Mouse (Mus musculus): ENCODE measurements around the gene Nubp2. TPM values are rescaled to one million over a fixed set of nuclear protein-coding genes. Genes with fewer than 3 reads are reported as not detected.

The Nubp2 gene
- 35.7 and 52.7 TPM in 2 replicates for total RNA-seq (2014; rRNA removed)
- polyA plus RNA-seq (2015; fragmentation: Nextera tagmentation; extraction: Ambion mirVana), result 63.5 and 65.0 TPM in 2 replicates

DNA sequence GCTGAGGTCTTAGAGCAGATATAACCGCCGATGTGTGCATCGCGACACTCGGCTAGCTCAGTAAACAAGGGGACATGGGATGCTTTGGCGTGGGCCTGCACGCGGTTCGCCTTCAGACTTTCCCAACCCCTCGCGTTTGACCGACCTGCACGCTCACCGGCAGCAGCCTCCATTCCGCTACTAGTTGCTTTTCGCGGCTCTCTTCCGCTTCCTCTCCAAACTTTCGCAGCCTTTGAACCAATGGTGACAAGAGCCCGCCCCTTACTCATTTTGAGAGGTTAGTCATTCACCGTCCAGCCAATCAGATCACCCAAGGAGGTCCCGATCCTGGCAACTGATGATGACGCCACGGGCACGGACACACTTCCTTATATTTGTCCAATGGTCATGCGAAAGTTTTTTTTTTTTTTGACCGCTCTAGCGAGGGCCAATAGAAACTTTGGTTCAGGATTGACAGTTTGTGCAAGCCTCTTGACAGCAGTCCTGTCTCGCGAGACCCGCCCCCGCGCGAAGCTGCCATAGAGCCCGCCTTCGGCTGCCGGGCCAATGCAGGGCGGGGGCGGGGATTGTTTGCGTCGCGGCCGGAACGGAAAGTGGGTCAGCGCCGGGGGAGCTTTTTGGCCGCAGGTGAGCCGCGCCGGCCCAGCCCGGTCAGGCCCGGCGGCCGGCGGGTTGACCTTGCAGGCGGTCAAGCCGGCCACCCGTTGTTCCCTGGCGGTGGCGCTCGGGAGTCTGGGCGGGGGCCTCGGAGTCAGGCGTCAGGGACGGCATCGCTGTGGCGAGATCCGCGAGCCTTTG, at the start of gene Nubp2, which contains the start of gene Spsb3:
Gene Nubp2, minus strand, starts transcription at position 216 of the 798 bp plus-strand sequence.
Gene Spsb3, plus strand, starts transcription at position 510 of the 798 bp plus-strand sequence.
- Histone ChIP-seq H3K4me1 (ENCODE audit: insufficient read depth, low read length) (peaks cover 16% of the 10 kb centered on the region), H3K36me3 (ENCODE audit: insufficient read depth, low read length) (peaks cover 21% of the 10 kb centered on the region), H3K27ac (peak within 1 kb of the TSS; percentile 88), H3K4me2 (ENCODE audit: low read depth, low read length) (peak within 1 kb of the TSS; percentile 94), H3K9me3 (ENCODE audit: low read length) (no peaks in the 10 kb centered on the region), H3K27me3 (ENCODE audit: insufficient read depth, low read length) (no peaks in the 10 kb centered on the region), H3K9ac (replicated peaks; ENCODE audit: low read length) (peak within 1 kb of the TSS; percentile 87), H3K4me3 (ENCODE audit: low read length) (peak within 1 kb of the TSS; percentile 84)
- DNase-seq (ENCODE audit: low spot score), result peak; percentile 100
- peak; percentile 98 for ATAC-seq
- 2% methylated on average over 69 of the region's 69 CpGs for WGBS
- peak; percentile 18; the same call in 1 of the 2 replicates for TF ChIP-seq CTCF (IDR thresholded peaks at IDR 0.05; ENCODE audit: low read depth)

DNA sequence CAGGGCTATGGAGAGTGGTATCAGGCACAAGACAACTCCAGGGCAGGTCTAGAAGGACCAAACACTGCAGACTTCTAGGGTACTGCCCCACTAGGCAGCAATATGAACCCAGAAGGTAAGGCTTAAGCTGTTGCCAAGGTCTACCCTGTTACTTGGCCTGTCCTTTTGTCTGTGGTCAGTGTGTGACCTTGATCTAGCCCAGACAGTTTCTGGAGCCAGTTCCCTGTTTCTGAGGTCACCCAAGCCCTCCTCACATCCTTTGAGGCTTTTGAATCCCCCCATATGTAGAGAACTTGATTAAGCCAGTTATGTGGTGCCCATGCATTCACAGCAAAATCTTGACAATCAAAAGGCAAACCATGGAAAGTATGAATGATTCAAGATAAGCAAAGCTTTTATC, 49.5 kb upstream of the Nubp2 start:
- Histone ChIP-seq H3K4me3 (ENCODE audit: low read length) (peak overlapping the region; percentile 83), H3K9ac (replicated peaks; ENCODE audit: low read length) (peak overlapping the region; percentile 83), H3K27ac (no peak overlapping the region), H3K27me3 (ENCODE audit: insufficient read depth, low read length) (no peaks in the 10 kb centered on the region), H3K4me1 (ENCODE audit: insufficient read depth, low read length) (peaks cover 13% of the 10 kb centered on the region), H3K36me3 (ENCODE audit: insufficient read depth, low read length) (no peaks in the 10 kb centered on the region), H3K9me3 (ENCODE audit: low read length) (no peaks in the 10 kb centered on the region), H3K4me2 (ENCODE audit: low read depth, low read length) (peak overlapping the region; percentile 77)
- TF ChIP-seq CTCF (IDR thresholded peaks at IDR 0.05; ENCODE audit: low read depth), result no peak
- ATAC-seq (no peak), DNase-seq (ENCODE audit: low spot score) (no peak)

DNA sequence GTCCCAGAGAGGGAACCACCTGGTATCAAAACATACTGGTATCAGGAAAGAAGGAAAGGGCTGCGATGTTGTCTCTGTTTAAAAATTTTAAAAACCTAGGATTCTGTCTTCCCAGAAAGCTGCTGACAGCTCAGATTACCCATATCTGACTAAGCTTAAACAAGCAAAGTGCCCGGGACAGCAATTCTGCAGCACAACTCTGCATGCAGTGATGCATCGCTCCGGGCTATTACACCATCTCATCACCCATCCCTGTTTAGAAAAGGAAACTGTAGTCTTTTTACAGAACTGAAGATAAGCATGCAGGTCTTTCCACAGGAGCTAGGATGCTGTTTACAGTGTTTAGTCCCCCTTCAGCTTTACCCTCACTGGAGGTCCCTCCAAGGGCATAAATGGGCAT, 48.8 kb upstream of the Nubp2 start:
- WGBS, result 82% methylated on average over 4 of the region's 4 CpGs
- no peak for DNase-seq (ENCODE audit: low spot score)
- Histone ChIP-seq H3K27me3 (ENCODE audit: insufficient read depth, low read length) (no peaks in the 10 kb centered on the region), H3K4me2 (ENCODE audit: low read depth, low read length) (peak overlapping the region; percentile 77), H3K9ac (replicated peaks; ENCODE audit: low read length) (peak overlapping the region; percentile 83), H3K9me3 (ENCODE audit: low read length) (no peaks in the 10 kb centered on the region), H3K27ac (no peak overlapping the region), H3K4me3 (ENCODE audit: low read length) (peak overlapping the region; percentile 83), H3K4me1 (ENCODE audit: insufficient read depth, low read length) (peaks cover 13% of the 10 kb centered on the region), H3K36me3 (ENCODE audit: insufficient read depth, low read length) (no peaks in the 10 kb centered on the region)
- no peak for ATAC-seq
- no peak for TF ChIP-seq CTCF (IDR thresholded peaks at IDR 0.05; ENCODE audit: low read depth)

DNA sequence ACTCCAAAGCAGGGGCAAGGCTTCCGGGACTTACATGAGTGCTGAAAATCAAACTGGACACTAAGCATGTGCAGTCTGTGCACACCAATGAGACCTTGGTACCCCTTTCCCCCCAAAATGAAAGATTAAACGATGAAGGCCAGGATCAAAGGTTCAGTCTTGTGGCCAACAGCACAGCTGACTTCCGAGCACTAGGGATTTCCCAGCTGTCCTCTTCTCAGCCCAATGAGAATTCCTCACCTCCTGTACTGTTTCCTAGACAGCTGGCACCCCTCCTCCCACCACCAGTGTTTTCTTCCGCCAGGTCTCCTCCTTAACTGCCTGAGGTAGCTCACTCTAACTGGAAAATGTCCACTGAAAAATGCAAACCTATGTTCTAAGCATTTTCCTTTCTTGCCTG, 47.0 kb upstream of the Nubp2 start:
- H3K27ac ChIP-seq, result no peak overlapping the region
- H3K4me3 ChIP-seq (ENCODE audit: low read length), result no peak overlapping the region
- no peak for DNase-seq (ENCODE audit: low spot score)
- 54% methylated on average over 4 of the region's 4 CpGs for WGBS
- TF ChIP-seq CTCF (IDR thresholded peaks at IDR 0.05; ENCODE audit: low read depth), result no peak
- no peak overlapping the region for H3K9ac ChIP-seq (replicated peaks; ENCODE audit: low read length)
- H3K36me3 ChIP-seq (ENCODE audit: insufficient read depth, low read length), result no peaks in the 10 kb centered on the region
- peaks cover 13% of the 10 kb centered on the region for H3K4me1 ChIP-seq (ENCODE audit: insufficient read depth, low read length)
- H3K27me3 ChIP-seq (ENCODE audit: insufficient read depth, low read length), result no peaks in the 10 kb centered on the region
- no peak overlapping the region for H3K4me2 ChIP-seq (ENCODE audit: low read depth, low read length)
- no peaks in the 10 kb centered on the region for H3K9me3 ChIP-seq (ENCODE audit: low read length)
- no peak for ATAC-seq

DNA sequence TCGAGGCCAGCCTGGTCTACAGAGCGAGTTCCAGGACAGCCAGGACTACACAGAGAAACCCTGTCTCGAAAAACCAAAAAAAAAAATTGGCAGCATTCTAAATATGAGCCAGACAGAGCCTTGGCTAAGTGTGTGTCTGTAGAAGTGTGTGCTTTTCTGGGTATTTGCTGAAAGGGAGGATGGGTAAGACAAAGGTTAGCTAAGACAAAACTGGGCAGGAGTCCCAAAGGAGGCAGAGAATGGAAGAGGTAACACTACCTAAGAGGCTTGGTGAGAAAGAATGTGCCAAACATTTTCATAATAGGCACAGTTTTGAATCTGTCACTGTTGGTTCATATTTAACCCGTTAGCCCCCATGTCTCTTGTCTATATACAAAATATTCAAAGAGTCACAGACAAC, 46.3 kb upstream of the Nubp2 start:
- no peak for DNase-seq (ENCODE audit: low spot score)
- ATAC-seq, result no peak
- no peaks in the 10 kb centered on the region for H3K27me3 ChIP-seq (ENCODE audit: insufficient read depth, low read length)
- TF ChIP-seq CTCF (IDR thresholded peaks at IDR 0.05; ENCODE audit: low read depth), result no peak
- H3K36me3 ChIP-seq (ENCODE audit: insufficient read depth, low read length), result peaks cover 3% of the 10 kb centered on the region; the same call in 1 of the 2 replicates
- H3K4me3 ChIP-seq (ENCODE audit: low read length), result no peak overlapping the region
- no peak overlapping the region for H3K4me2 ChIP-seq (ENCODE audit: low read depth, low read length)
- H3K9me3 ChIP-seq (ENCODE audit: low read length), result no peaks in the 10 kb centered on the region
- H3K9ac ChIP-seq (replicated peaks; ENCODE audit: low read length), result no peak overlapping the region
- WGBS, result 90% methylated on average over 4 of the region's 4 CpGs
- no peak overlapping the region for H3K27ac ChIP-seq
- H3K4me1 ChIP-seq (ENCODE audit: insufficient read depth, low read length), result peaks cover 13% of the 10 kb centered on the region

DNA sequence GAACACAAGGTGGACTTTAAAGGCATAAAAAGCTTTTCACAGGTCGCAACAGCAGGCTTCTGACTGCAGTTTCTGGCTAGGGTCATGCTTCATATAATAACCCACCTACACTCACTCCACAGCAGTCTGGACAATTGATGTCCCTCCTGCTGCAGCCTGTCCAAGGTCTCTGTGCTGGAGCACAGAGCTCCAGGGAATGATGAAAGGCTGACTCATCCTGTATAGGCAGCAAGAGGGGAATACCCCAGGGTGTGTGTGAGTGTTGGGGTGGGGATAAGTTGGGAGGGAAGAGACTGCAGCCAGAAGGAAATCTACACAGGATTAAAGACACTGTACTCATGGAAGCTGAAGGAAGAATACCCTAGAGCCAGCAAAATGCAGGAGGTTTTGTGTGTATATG, 43.4 kb upstream of the Nubp2 start:
- ATAC-seq (no peak), DNase-seq (ENCODE audit: low spot score) (no peak)
- 89% methylated on average over 1 of the region's 1 CpGs for WGBS
- TF ChIP-seq CTCF (IDR thresholded peaks at IDR 0.05; ENCODE audit: low read depth), result no peak
- Histone ChIP-seq H3K9ac (replicated peaks; ENCODE audit: low read length) (no peak overlapping the region), H3K4me3 (ENCODE audit: low read length) (no peak overlapping the region), H3K9me3 (ENCODE audit: low read length) (no peaks in the 10 kb centered on the region), H3K4me2 (ENCODE audit: low read depth, low read length) (no peak overlapping the region), H3K4me1 (ENCODE audit: insufficient read depth, low read length) (no peaks in the 10 kb centered on the region), H3K27ac (no peak overlapping the region), H3K36me3 (ENCODE audit: insufficient read depth, low read length) (peaks cover 22% of the 10 kb centered on the region), H3K27me3 (ENCODE audit: insufficient read depth, low read length) (no peaks in the 10 kb centered on the region)

DNA sequence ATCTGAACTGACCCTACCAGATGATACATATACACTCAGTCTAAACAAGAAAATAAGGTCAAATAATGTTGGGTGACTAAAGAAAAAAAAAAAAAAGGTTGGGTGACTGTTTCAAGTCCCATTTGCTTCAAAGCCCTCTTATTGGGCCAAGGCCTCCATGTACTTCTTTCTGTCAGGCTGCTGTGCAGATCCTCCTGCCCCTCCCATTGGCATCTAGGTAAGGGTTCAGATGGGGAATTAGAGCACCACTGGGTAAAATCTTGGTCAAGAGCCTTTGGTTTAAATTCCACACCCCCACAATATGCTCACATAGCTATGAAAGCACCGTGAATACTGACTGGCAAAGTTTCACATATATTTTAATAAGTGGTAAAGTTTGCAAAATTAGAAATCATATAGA, 37.1 kb upstream of the Nubp2 start:
- Histone ChIP-seq H3K9ac (replicated peaks; ENCODE audit: low read length) (no peak overlapping the region), H3K4me3 (ENCODE audit: low read length) (no peak overlapping the region), H3K9me3 (ENCODE audit: low read length) (no peaks in the 10 kb centered on the region), H3K27ac (no peak overlapping the region), H3K4me2 (ENCODE audit: low read depth, low read length) (no peak overlapping the region), H3K27me3 (ENCODE audit: insufficient read depth, low read length) (no peaks in the 10 kb centered on the region), H3K4me1 (ENCODE audit: insufficient read depth, low read length) (no peaks in the 10 kb centered on the region), H3K36me3 (ENCODE audit: insufficient read depth, low read length) (peaks cover 78% of the 10 kb centered on the region)
- ATAC-seq, result no peak
- TF ChIP-seq CTCF (IDR thresholded peaks at IDR 0.05; ENCODE audit: low read depth), result no peak
- WGBS, result 94% methylated on average over 1 of the region's 1 CpGs
- no peak for DNase-seq (ENCODE audit: low spot score)
